Mouse (Mus musculus) gonadal fat pad, adult 2 months (tissue): ENCODE results near the gene Vmn2r97. TPM values are rescaled to one million over a fixed set of nuclear protein-coding genes. Genes with fewer than 3 reads are reported as not detected.
"Not testable (repeated sequence)": the region's sequence is repeated elsewhere in the genome, so short reads cannot be mapped to it uniquely, and the experiment has no call there.

Source experiments
- DNase-seq: peaks from one replicate; pipeline ENCODE4 v3.0.0-alpha.2; 2012; ENCODE audit warnings: low read depth
- polyA plus RNA-seq: library from polyadenylated mRNA; depleted of rRNA; stranded (reverse); fragments of >200 nt; gene quantifications from 2 replicates; pipeline ENCODE4 v1.2.3, GENCODE M21; 2012; rRNA removed

Vmn2r97 gene
- polyA plus RNA-seq: not detected in 2 replicates

DNA sequence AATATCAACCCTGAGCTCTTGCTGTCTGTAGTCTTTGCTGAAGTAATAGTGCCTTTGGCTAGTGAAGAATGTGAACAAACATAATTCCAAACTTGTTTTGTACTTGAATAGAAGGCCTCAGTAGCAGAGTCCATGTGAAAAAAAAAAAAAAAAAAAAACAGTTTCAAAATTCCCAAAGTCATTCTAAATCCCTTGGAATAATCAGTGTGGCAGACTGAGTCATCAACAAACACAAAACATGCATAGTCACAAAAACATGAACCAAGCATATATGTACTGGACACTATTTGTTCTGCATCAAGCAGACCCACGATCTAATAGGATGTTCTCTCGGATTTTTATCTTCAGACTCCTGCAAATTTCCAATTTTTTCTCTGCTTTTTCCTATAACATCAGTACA is at the start of gene Vmn2r97:
Vmn2r97 (plus strand) TSS at position 301 of the 400 bp plus-strand sequence.
- not testable (repeated sequence) for DNase-seq

DNA sequence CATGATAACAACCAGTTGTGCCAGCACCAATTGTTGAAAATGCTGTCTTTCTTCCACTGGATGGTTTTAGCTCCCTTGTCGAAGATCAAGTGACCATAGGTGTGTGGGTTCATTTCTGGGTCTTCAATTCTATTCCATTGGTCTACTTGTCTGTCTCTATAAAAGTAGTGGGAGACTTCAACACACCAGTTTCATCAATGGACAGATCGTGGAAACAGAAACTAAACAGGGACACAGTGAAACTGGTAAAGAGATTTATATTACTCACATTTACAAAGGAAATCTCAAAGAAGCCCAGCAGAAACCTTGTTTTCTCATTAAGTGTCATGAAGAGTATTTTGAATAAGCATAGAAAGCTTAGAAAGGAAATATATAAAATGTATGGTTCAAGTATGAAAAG is 31.7 kb upstream of the Vmn2r97 start:
- not testable (repeated sequence) for DNase-seq

DNA sequence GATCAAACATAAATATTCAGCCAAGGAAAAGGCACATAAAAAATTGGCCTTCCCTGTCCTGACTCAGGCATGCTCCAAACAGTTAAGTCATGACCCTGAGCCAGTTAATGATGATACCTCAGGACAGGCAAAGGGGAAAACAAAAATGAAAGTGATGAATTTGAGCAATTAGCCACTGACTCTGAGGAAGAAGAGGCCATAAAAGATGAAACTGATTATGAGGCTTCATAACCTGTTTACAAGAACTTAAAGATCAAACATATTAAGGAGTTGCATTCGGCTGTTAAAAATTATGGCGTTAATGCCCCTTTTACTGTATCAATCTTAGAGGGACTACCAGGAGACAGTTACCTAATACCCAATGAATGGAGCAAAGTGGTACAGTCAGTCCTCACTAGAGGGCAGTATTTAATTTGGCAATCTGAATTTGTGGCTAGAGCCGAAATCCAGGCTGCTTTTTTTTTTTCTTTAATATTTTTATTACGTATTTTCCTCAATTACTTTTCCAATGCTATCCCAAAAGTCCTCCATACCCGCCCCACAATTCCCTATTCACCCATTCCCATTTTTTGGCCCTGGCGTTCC is 24.3 kb upstream of the Vmn2r97 start:
- no peak for DNase-seq

DNA sequence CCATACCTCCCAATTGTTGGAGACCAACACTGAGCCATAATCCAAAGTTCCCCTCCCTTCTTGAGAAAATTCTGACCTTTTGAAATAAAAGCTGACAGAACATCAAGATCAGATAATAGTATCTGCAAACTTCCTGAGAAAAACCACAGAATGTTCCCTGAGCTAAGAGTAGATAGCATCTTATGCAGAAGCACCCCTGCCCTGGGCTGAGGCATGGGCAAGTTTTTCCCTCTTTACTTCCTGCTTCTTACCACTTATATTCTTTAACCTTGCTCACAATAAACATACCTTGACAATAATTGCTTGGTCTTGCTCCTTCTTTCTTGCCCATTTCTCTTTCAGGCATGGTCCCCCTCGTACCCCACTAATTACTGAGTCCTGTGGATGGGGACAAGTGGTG is 43.7 kb downstream of the Vmn2r97 start:
- not testable (repeated sequence) for DNase-seq

DNA sequence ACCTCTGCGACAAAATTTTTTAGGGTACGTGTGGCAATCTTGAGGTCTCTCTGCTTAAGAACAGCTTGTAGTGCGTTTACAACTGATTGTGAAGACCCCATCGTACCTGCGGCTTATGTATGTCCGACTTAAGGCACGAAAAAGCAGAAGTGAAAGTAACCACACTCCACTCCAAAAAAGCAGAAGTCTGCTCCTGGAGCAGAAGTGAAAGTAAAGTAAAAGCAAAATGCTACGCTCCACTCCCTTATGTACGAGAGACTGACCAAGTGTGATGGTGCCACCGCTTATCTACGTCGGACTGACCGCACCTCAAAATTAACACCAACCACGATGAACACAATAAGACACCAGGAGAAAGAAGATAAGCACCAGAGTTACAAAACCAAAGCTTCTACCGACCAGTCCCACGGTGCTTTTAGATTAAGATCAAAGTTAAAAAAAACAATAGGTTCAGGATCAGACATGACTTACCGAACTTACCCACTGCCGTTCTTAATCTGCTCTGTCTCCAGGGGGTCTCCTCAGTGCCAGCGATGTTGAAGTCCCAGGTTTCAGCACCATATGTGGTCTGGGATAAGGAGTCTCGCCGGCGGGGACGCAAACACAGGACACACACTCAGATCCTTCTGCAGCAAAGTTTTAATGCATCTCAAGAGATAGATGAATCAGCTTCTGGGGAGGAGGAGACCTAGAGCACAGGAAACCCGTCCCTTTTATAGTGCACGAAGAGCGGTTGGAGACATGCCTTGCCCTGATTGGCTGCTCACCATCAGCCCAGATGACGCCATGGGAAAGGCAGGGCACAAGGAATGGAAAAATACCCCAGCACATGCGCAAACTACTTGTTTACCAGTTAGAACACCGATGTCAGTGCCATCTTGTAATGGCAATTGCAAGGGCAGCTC is 54.5 kb downstream of the Vmn2r97 start:
- DNase-seq: no peak

Other genes starting within 250 kb of the Vmn2r97 start
- not detected in 2 replicates for gene Vmn2r98, start 139.2 kb downstream of the Vmn2r97 start, polyA plus RNA-seq